Mouse (Mus musculus): ENCODE measurements around the gene N4bp1. TPM values are rescaled to one million over a fixed set of nuclear protein-coding genes. Genes with fewer than 3 reads are reported as not detected.

N4bp1 gene
- polyA plus RNA-seq (2015; fragmentation: Nextera tagmentation; extraction: Ambion mirVana): 9.3 and 10.2 TPM in 2 replicates

- Histone ChIP-seq H3K9ac (peak within 1 kb of the TSS; percentile 94), H3K4me2 (peak within 1 kb of the TSS; percentile 85), H3K36me3 (peaks cover 3% of the 10 kb centered on the region; the same call in 1 of the 2 replicates), H3K27ac (replicated peaks) (peak within 1 kb of the TSS; percentile 96), H3K9me3 (no peaks in the 10 kb centered on the region), H3K4me1 (replicated peaks) (peaks cover 30% of the 10 kb centered on the region), H3K27me3 (no peaks in the 10 kb centered on the region), H3K4me3 (peak within 1 kb of the TSS; percentile 96)
- WGBS: 1% methylated on average over 115 of the region's 119 CpGs
- peak; percentile 96 for ATAC-seq (ENCODE audit: low read depth)
These were observed at the start of gene N4bp1 for GRCm38 (mm10) chr8:86884489-86885463. N4bp1 (minus strand) TSS chr8:86885258.

- Histone ChIP-seq H3K9me3 (no peaks in the 10 kb centered on the region), H3K27me3 (no peaks in the 10 kb centered on the region), H3K4me3 (no peak overlapping the region), H3K4me1 (replicated peaks) (0 out of 2 replicates have a peak, but pooled peaks cover 3% of the 10 kb centered on the region), H3K9ac (no peak overlapping the region), H3K36me3 (no peaks in the 10 kb centered on the region), H3K27ac (replicated peaks) (no peak overlapping the region), H3K4me2 (no peak overlapping the region)
- 69% methylated on average over 5 of the region's 5 CpGs for WGBS
- ATAC-seq (ENCODE audit: low read depth): no peak
These were observed 49.8 kb upstream of the N4bp1 start for GRCm38 (mm10) chr8:86934841-86935240.

- Histone ChIP-seq H3K27ac (replicated peaks) (no peak overlapping the region), H3K4me3 (no peak overlapping the region), H3K4me1 (replicated peaks) (0 out of 2 replicates have a peak, but pooled peaks cover 3% of the 10 kb centered on the region), H3K9ac (no peak overlapping the region), H3K9me3 (no peaks in the 10 kb centered on the region), H3K4me2 (0 out of 2 replicates have a peak overlapping the region, but pooled peaks have one; percentile 33), H3K36me3 (no peaks in the 10 kb centered on the region), H3K27me3 (no peaks in the 10 kb centered on the region)
- WGBS: 49% methylated on average over 13 of the region's 13 CpGs
- ATAC-seq (ENCODE audit: low read depth): no peak
These were observed 49.3 kb upstream of the N4bp1 start for GRCm38 (mm10) chr8:86934393-86934792.

- no peaks in the 10 kb centered on the region for H3K27me3 ChIP-seq
- no peaks in the 10 kb centered on the region for H3K36me3 ChIP-seq
- 0 out of 2 replicates have a peak overlapping the region, but pooled peaks have one; percentile 39 for H3K9ac ChIP-seq
- ATAC-seq (ENCODE audit: low read depth): peak; percentile 63; the same call in 1 of the 2 replicates
- 0 out of 2 replicates have a peak, but pooled peaks cover 3% of the 10 kb centered on the region for H3K4me1 ChIP-seq (replicated peaks)
- no peak overlapping the region for H3K4me3 ChIP-seq
- no peak overlapping the region for H3K27ac ChIP-seq (replicated peaks)
- H3K4me2 ChIP-seq: peak overlapping the region; percentile 33; the same call in 1 of the 2 replicates
- H3K9me3 ChIP-seq: no peaks in the 10 kb centered on the region
- 22% methylated on average over 9 of the region's 9 CpGs for WGBS
These were observed 48.8 kb upstream of the N4bp1 start for GRCm38 (mm10) chr8:86933898-86934297.

- Histone ChIP-seq H3K27ac (replicated peaks) (no peak overlapping the region), H3K4me1 (replicated peaks) (no peaks in the 10 kb centered on the region), H3K36me3 (no peaks in the 10 kb centered on the region), H3K4me2 (no peak overlapping the region), H3K9me3 (no peaks in the 10 kb centered on the region), H3K9ac (no peak overlapping the region), H3K27me3 (no peaks in the 10 kb centered on the region), H3K4me3 (no peak overlapping the region)
- WGBS: 60% methylated on average over 8 of the region's 8 CpGs
- no peak for ATAC-seq (ENCODE audit: low read depth)
These were observed 41.2 kb upstream of the N4bp1 start for GRCm38 (mm10) chr8:86926237-86926636.

GRCm38 (mm10) chr8:86923219-86923835 is 38.3 kb upstream of the N4bp1 start:
- H3K27ac ChIP-seq (replicated peaks): no peak overlapping the region
- H3K4me3 ChIP-seq: no peak overlapping the region
- no peak overlapping the region for H3K9ac ChIP-seq
- H3K4me1 ChIP-seq (replicated peaks): 0 out of 2 replicates have a peak, but pooled peaks cover 2% of the 10 kb centered on the region
- no peak overlapping the region for H3K4me2 ChIP-seq
- H3K36me3 ChIP-seq: no peaks in the 10 kb centered on the region
- no peak for ATAC-seq (ENCODE audit: low read depth)
- H3K27me3 ChIP-seq: no peaks in the 10 kb centered on the region
- H3K9me3 ChIP-seq: no peaks in the 10 kb centered on the region
- WGBS: 85% methylated on average over 5 of the region's 5 CpGs

- Histone ChIP-seq H3K4me1 (replicated peaks) (0 out of 2 replicates have a peak, but pooled peaks cover 2% of the 10 kb centered on the region), H3K27ac (replicated peaks) (no peak overlapping the region), H3K36me3 (no peaks in the 10 kb centered on the region), H3K27me3 (no peaks in the 10 kb centered on the region), H3K9ac (no peak overlapping the region), H3K4me2 (no peak overlapping the region), H3K4me3 (no peak overlapping the region), H3K9me3 (no peaks in the 10 kb centered on the region)
- ATAC-seq (ENCODE audit: low read depth): no peak
- 57% methylated on average over 1 of the region's 1 CpGs for WGBS
These were observed 37.6 kb upstream of the N4bp1 start for GRCm38 (mm10) chr8:86922673-86923072.

GRCm38 (mm10) chr8:86922141-86922540 is 37.1 kb upstream of the N4bp1 start:
- Histone ChIP-seq H3K27me3 (no peaks in the 10 kb centered on the region), H3K27ac (replicated peaks) (no peak overlapping the region), H3K9ac (no peak overlapping the region), H3K4me1 (replicated peaks) (0 out of 2 replicates have a peak, but pooled peaks cover 2% of the 10 kb centered on the region), H3K9me3 (no peaks in the 10 kb centered on the region), H3K4me3 (no peak overlapping the region), H3K4me2 (no peak overlapping the region), H3K36me3 (no peaks in the 10 kb centered on the region)
- WGBS: 84% methylated on average over 5 of the region's 5 CpGs
- ATAC-seq (ENCODE audit: low read depth): no peak

- Histone ChIP-seq H3K4me3 (no peak overlapping the region), H3K4me2 (no peak overlapping the region), H3K36me3 (no peaks in the 10 kb centered on the region), H3K27ac (replicated peaks) (no peak overlapping the region), H3K9ac (no peak overlapping the region), H3K4me1 (replicated peaks) (0 out of 2 replicates have a peak, but pooled peaks cover 2% of the 10 kb centered on the region), H3K27me3 (no peaks in the 10 kb centered on the region), H3K9me3 (no peaks in the 10 kb centered on the region)
- 72% methylated on average over 5 of the region's 5 CpGs for WGBS
- ATAC-seq (ENCODE audit: low read depth): no peak
These were observed 35.9 kb upstream of the N4bp1 start for GRCm38 (mm10) chr8:86920996-86921395.

GRCm38 (mm10) chr8:86920455-86920854 is 35.4 kb upstream of the N4bp1 start:
- Histone ChIP-seq H3K4me3 (no peak overlapping the region), H3K27ac (replicated peaks) (no peak overlapping the region), H3K9me3 (no peaks in the 10 kb centered on the region), H3K9ac (no peak overlapping the region), H3K27me3 (no peaks in the 10 kb centered on the region), H3K36me3 (no peaks in the 10 kb centered on the region), H3K4me1 (replicated peaks) (0 out of 2 replicates have a peak, but pooled peaks cover 2% of the 10 kb centered on the region), H3K4me2 (no peak overlapping the region)
- WGBS: 58% methylated on average over 7 of the region's 7 CpGs
- ATAC-seq (ENCODE audit: low read depth): no peak

- 88% methylated on average over 7 of the region's 7 CpGs for WGBS
- ATAC-seq (ENCODE audit: low read depth): no peak
These were observed 35.0 kb upstream of the N4bp1 start for GRCm38 (mm10) chr8:86920024-86920423.

GRCm38 (mm10) chr8:86919262-86919661 is 34.2 kb upstream of the N4bp1 start:
- 77% methylated on average over 4 of the region's 4 CpGs for WGBS
- no peak for ATAC-seq (ENCODE audit: low read depth)

More at GRCm38 (mm10) chr8:86920024-86920423, 35.0 kb upstream of the N4bp1 start:
- H3K36me3 ChIP-seq: no peaks in the 10 kb centered on the region
- H3K4me2 ChIP-seq: no peak overlapping the region
- 0 out of 2 replicates have a peak, but pooled peaks cover 2% of the 10 kb centered on the region for H3K4me1 ChIP-seq (replicated peaks)
- H3K9me3 ChIP-seq: no peaks in the 10 kb centered on the region
- H3K9ac ChIP-seq: no peak overlapping the region
- H3K4me3 ChIP-seq: no peak overlapping the region
- no peak overlapping the region for H3K27ac ChIP-seq (replicated peaks)
- no peaks in the 10 kb centered on the region for H3K27me3 ChIP-seq

More at GRCm38 (mm10) chr8:86919262-86919661, 34.2 kb upstream of the N4bp1 start:
- H3K27ac ChIP-seq (replicated peaks): no peak overlapping the region
- H3K4me3 ChIP-seq: no peak overlapping the region
- H3K9me3 ChIP-seq: no peaks in the 10 kb centered on the region
- H3K27me3 ChIP-seq: no peaks in the 10 kb centered on the region
- 0 out of 2 replicates have a peak, but pooled peaks cover 2% of the 10 kb centered on the region for H3K4me1 ChIP-seq (replicated peaks)
- no peak overlapping the region for H3K9ac ChIP-seq
- no peaks in the 10 kb centered on the region for H3K36me3 ChIP-seq
- H3K4me2 ChIP-seq: no peak overlapping the region
